Mouse (Mus musculus) limb, embryonic 15.5 days (tissue): ENCODE measurements around the gene Umps. TPM values are rescaled to one million over a fixed set of nuclear protein-coding genes. Genes with fewer than 3 reads are reported as not detected.
A peak's percentile ranks its signal among the peaks of the same experiment; 100 is the strongest.

ENCODE experiments used
- ATAC-seq: fragments of 200-750 bp; cut with Nextera tagmentation; 2 replicates; pipeline ENCODE4 v1.8.0; 2017; ENCODE audit warnings: low read depth, moderate TSS enrichment; ENCODE audit not compliant: insufficient number of reproducible peaks, low FRiP score, low TSS enrichment
- H3K27ac ChIP-seq: fragments of 300-500 bp; sonication (generic); 2 replicates; pipeline ENCODE4 v1.5.1; 2015; ENCODE audit warnings: moderate library complexity, mild to moderate bottlenecking, inconsistent platforms
- H3K27me3 ChIP-seq: fragments of 300-500 bp; sonication (generic); 2 replicates; pipeline ENCODE4 v1.6.1; 2015; ENCODE audit warnings: inconsistent platforms
- H3K36me3 ChIP-seq: fragments of 300-500 bp; sonication (generic); 2 replicates; pipeline ENCODE4 v1.6.1; 2015; ENCODE audit warnings: inconsistent platforms
- H3K4me1 ChIP-seq: fragments of 300-500 bp; sonication (generic); 2 replicates; pipeline ENCODE4 v1.6.1; 2015; ENCODE audit warnings: inconsistent platforms
- H3K4me2 ChIP-seq: fragments of 300-500 bp; sonication (generic); 2 replicates; pipeline ENCODE4 v1.6.1; 2015; ENCODE audit warnings: mild to moderate bottlenecking, inconsistent platforms
- H3K4me3 ChIP-seq: fragments of 300-500 bp; sonication (generic); 2 replicates; pipeline ENCODE4 v1.5.1; 2015; ENCODE audit warnings: mild to moderate bottlenecking, inconsistent platforms
- H3K9ac ChIP-seq: fragments of 300-500 bp; sonication (generic); 2 replicates; pipeline ENCODE4 v1.6.1; 2015; ENCODE audit warnings: inconsistent platforms
- H3K9me3 ChIP-seq: fragments of 300-500 bp; sonication (generic); 2 replicates; pipeline ENCODE4 v1.6.1; 2016; ENCODE audit warnings: inconsistent platforms
- WGBS: fragments of 180-500 bp; shearing (Covaris S2); methylation state at CpG from one replicate; pipeline ENCODE4 v1.1.7; 2015; 5-methylcytosine and 5-hydroxymethylcytosine counted together
- polyA plus RNA-seq: library from polyadenylated mRNA; unstranded; fragments of >200 nt; fragmentation: Nextera tagmentation; extraction: Ambion mirVana; gene quantifications from 2 replicates; pipeline ENCODE4 v1.2.1, GENCODE M21; 2015

Gene Umps
- polyA plus RNA-seq, 1 experiment from 2014 or later, result 43.7 TPM

- Histone ChIP-seq H3K4me2 (no peak overlapping the region), H3K27me3 (no peaks in the 10 kb centered on the region), H3K4me3 (no peak overlapping the region), H3K9me3 (no peaks in the 10 kb centered on the region), H3K9ac (no peak overlapping the region), H3K4me1 (peaks cover 80% of the 10 kb centered on the region), H3K36me3 (0 out of 2 replicates have a peak, but pooled peaks cover 4% of the 10 kb centered on the region), H3K27ac (no peak overlapping the region)
- 65% methylated on average over 12 of the region's 12 CpGs for WGBS
- ATAC-seq, result no peak
These were observed 28.3 kb downstream of the Umps start for GRCm38 (mm10) chr16:33938311-33939132.

- peaks cover 83% of the 10 kb centered on the region for H3K4me1 ChIP-seq
- H3K9ac ChIP-seq, result no peak overlapping the region
- no peak overlapping the region for H3K4me3 ChIP-seq
- no peaks in the 10 kb centered on the region for H3K27me3 ChIP-seq
- H3K4me2 ChIP-seq, result no peak overlapping the region
- WGBS, result 65% methylated on average over 8 of the region's 8 CpGs
- peak overlapping the region; percentile 28; the same call in 1 of the 2 replicates for H3K27ac ChIP-seq
- 0 out of 2 replicates have a peak, but pooled peaks cover 4% of the 10 kb centered on the region for H3K36me3 ChIP-seq
- no peak for ATAC-seq
- no peaks in the 10 kb centered on the region for H3K9me3 ChIP-seq
These were observed 29.3 kb downstream of the Umps start for GRCm38 (mm10) chr16:33937567-33937966.

- Histone ChIP-seq H3K4me2 (no peak overlapping the region), H3K36me3 (0 out of 2 replicates have a peak, but pooled peaks cover 4% of the 10 kb centered on the region), H3K4me3 (no peak overlapping the region), H3K4me1 (peaks cover 80% of the 10 kb centered on the region), H3K27me3 (no peaks in the 10 kb centered on the region), H3K9ac (no peak overlapping the region), H3K27ac (peak overlapping the region; percentile 28; the same call in 1 of the 2 replicates), H3K9me3 (no peaks in the 10 kb centered on the region)
- 63% methylated on average over 4 of the region's 4 CpGs for WGBS
- ATAC-seq, result no peak
These were observed 30.0 kb downstream of the Umps start for GRCm38 (mm10) chr16:33936885-33937284.

GRCm38 (mm10) chr16:33935407-33935785 lies 31.4 kb downstream of the Umps start:
- Histone ChIP-seq H3K4me1 (peaks cover 71% of the 10 kb centered on the region), H3K27me3 (no peaks in the 10 kb centered on the region), H3K9ac (no peak overlapping the region), H3K9me3 (no peaks in the 10 kb centered on the region), H3K36me3 (no peaks in the 10 kb centered on the region), H3K4me2 (no peak overlapping the region), H3K27ac (no peak overlapping the region), H3K4me3 (no peak overlapping the region)
- 92% methylated on average over 6 of the region's 6 CpGs for WGBS
- ATAC-seq, result no peak

- peaks cover 66% of the 10 kb centered on the region for H3K4me1 ChIP-seq
- no peak overlapping the region for H3K4me2 ChIP-seq
- no peak for ATAC-seq
- H3K9me3 ChIP-seq, result no peaks in the 10 kb centered on the region
- WGBS, result 40% methylated on average over 5 of the region's 5 CpGs
- H3K27ac ChIP-seq, result peak overlapping the region; percentile 67
- H3K4me3 ChIP-seq, result no peak overlapping the region
- H3K9ac ChIP-seq, result no peak overlapping the region
- no peaks in the 10 kb centered on the region for H3K27me3 ChIP-seq
- no peaks in the 10 kb centered on the region for H3K36me3 ChIP-seq
These were observed 32.0 kb downstream of the Umps start for GRCm38 (mm10) chr16:33934701-33935406.

GRCm38 (mm10) chr16:33933411-33933810 lies 33.4 kb downstream of the Umps start:
- H3K4me1 ChIP-seq, result peaks cover 62% of the 10 kb centered on the region
- no peaks in the 10 kb centered on the region for H3K9me3 ChIP-seq
- 74% methylated on average over 11 of the region's 11 CpGs for WGBS
- H3K27me3 ChIP-seq, result no peaks in the 10 kb centered on the region
- peak overlapping the region; percentile 67 for H3K27ac ChIP-seq
- no peaks in the 10 kb centered on the region for H3K36me3 ChIP-seq
- H3K9ac ChIP-seq, result no peak overlapping the region
- H3K4me3 ChIP-seq, result no peak overlapping the region
- no peak for ATAC-seq
- H3K4me2 ChIP-seq, result no peak overlapping the region

GRCm38 (mm10) chr16:33932126-33932525 lies 34.7 kb downstream of the Umps start:
- Histone ChIP-seq H3K36me3 (0 out of 2 replicates have a peak, but pooled peaks cover 4% of the 10 kb centered on the region), H3K9me3 (no peaks in the 10 kb centered on the region), H3K4me1 (peaks cover 49% of the 10 kb centered on the region), H3K4me3 (no peak overlapping the region), H3K27me3 (no peaks in the 10 kb centered on the region), H3K9ac (no peak overlapping the region), H3K27ac (no peak overlapping the region), H3K4me2 (no peak overlapping the region)
- no peak for ATAC-seq
- WGBS, result 68% methylated on average over 5 of the region's 5 CpGs

GRCm38 (mm10) chr16:33931682-33932081 lies 35.2 kb downstream of the Umps start:
- H3K9ac ChIP-seq, result no peak overlapping the region
- no peak overlapping the region for H3K4me3 ChIP-seq
- ATAC-seq, result no peak
- H3K4me2 ChIP-seq, result no peak overlapping the region
- WGBS, result 44% methylated on average over 2 of the region's 2 CpGs
- 0 out of 2 replicates have a peak, but pooled peaks cover 4% of the 10 kb centered on the region for H3K36me3 ChIP-seq
- H3K4me1 ChIP-seq, result peaks cover 45% of the 10 kb centered on the region
- no peaks in the 10 kb centered on the region for H3K27me3 ChIP-seq
- H3K27ac ChIP-seq, result no peak overlapping the region
- no peaks in the 10 kb centered on the region for H3K9me3 ChIP-seq

GRCm38 (mm10) chr16:33930785-33931184 lies 36.1 kb downstream of the Umps start:
- Histone ChIP-seq H3K9ac (no peak overlapping the region), H3K27ac (peak overlapping the region; percentile 47), H3K4me2 (no peak overlapping the region), H3K9me3 (no peaks in the 10 kb centered on the region), H3K4me1 (peaks cover 42% of the 10 kb centered on the region), H3K36me3 (0 out of 2 replicates have a peak, but pooled peaks cover 4% of the 10 kb centered on the region), H3K4me3 (no peak overlapping the region), H3K27me3 (no peaks in the 10 kb centered on the region)
- no peak for ATAC-seq
- 54% methylated on average over 6 of the region's 6 CpGs for WGBS

GRCm38 (mm10) chr16:33928788-33929462 lies 37.9 kb downstream of the Umps start:
- ATAC-seq, result no peak
- H3K36me3 ChIP-seq, result 0 out of 2 replicates have a peak, but pooled peaks cover 4% of the 10 kb centered on the region
- no peaks in the 10 kb centered on the region for H3K9me3 ChIP-seq
- H3K4me1 ChIP-seq, result peaks cover 30% of the 10 kb centered on the region
- H3K4me2 ChIP-seq, result no peak overlapping the region
- H3K9ac ChIP-seq, result no peak overlapping the region
- WGBS, result 65% methylated on average over 9 of the region's 9 CpGs
- 0 out of 2 replicates have a peak overlapping the region, but pooled peaks have one; percentile 4 for H3K27ac ChIP-seq
- no peaks in the 10 kb centered on the region for H3K27me3 ChIP-seq
- no peak overlapping the region for H3K4me3 ChIP-seq

- ATAC-seq, result no peak
- H3K36me3 ChIP-seq, result 0 out of 2 replicates have a peak, but pooled peaks cover 4% of the 10 kb centered on the region
- no peaks in the 10 kb centered on the region for H3K9me3 ChIP-seq
- H3K9ac ChIP-seq, result no peak overlapping the region
- no peaks in the 10 kb centered on the region for H3K27me3 ChIP-seq
- H3K4me1 ChIP-seq, result peaks cover 32% of the 10 kb centered on the region
- H3K4me3 ChIP-seq, result no peak overlapping the region
- no peak overlapping the region for H3K27ac ChIP-seq
- no peak overlapping the region for H3K4me2 ChIP-seq
- 82% methylated on average over 6 of the region's 6 CpGs for WGBS
These were observed 39.5 kb downstream of the Umps start for GRCm38 (mm10) chr16:33927263-33927824.
